Mouse (Mus musculus) neural tube, embryonic 11.5 days (tissue): ENCODE measurements around the gene Igsf6. TPM values are rescaled to one million over a fixed set of nuclear protein-coding genes. Genes with fewer than 3 reads are reported as not detected.

Source experiments
- ATAC-seq: fragments of 200-750 bp; cut with Nextera tagmentation; 2 replicates; pipeline ENCODE4 v1.8.0; 2017; ENCODE audit warnings: moderate number of reproducible peaks, mild to moderate bottlenecking, moderate TSS enrichment, moderate library complexity; ENCODE audit not compliant: insufficient read depth, low FRiP score, low TSS enrichment
- DNase-seq: peaks from one replicate; pipeline ENCODE4 v3.0.0-alpha.2; 2015; ENCODE audit warnings: low spot score
- H3K27ac ChIP-seq: fragments of 300-500 bp; sonication (generic); 2 replicates; pipeline ENCODE4 v1.5.1; 2014; ENCODE audit warnings: low read depth, mild to moderate bottlenecking, low read length
- H3K27me3 ChIP-seq: fragments of 300-500 bp; sonication (generic); 2 replicates; pipeline ENCODE4 v1.6.1; 2014; ENCODE audit warnings: mild to moderate bottlenecking, low read length, mixed read lengths; ENCODE audit not compliant: control insufficient read depth, insufficient read depth
- H3K36me3 ChIP-seq: fragments of 300-500 bp; sonication (generic); 2 replicates; pipeline ENCODE4 v1.6.1; 2014; ENCODE audit warnings: mild to moderate bottlenecking, low read length, moderate library complexity, mixed read lengths; ENCODE audit not compliant: control insufficient read depth, insufficient read depth
- H3K4me1 ChIP-seq: fragments of 300-500 bp; sonication (generic); 2 replicates; pipeline ENCODE4 v1.6.1; 2014; ENCODE audit warnings: low read length, mixed read lengths; ENCODE audit not compliant: control insufficient read depth, insufficient read depth
- H3K4me2 ChIP-seq: fragments of 300-500 bp; sonication (generic); 2 replicates; pipeline ENCODE4 v1.6.1; 2014; ENCODE audit warnings: low read depth, mild to moderate bottlenecking, moderate library complexity
- H3K4me3 ChIP-seq: fragments of 300-500 bp; sonication (generic); 2 replicates; pipeline ENCODE4 v1.5.1; 2014; ENCODE audit warnings: low read depth, low read length
- H3K9ac ChIP-seq: fragments of 300-500 bp; sonication (generic); 2 replicates; pipeline ENCODE4 v1.6.1; 2014; ENCODE audit warnings: mild to moderate bottlenecking, low read length
- H3K9me3 ChIP-seq: fragments of 300-500 bp; sonication (generic); 2 replicates; pipeline ENCODE4 v1.6.1; 2016; ENCODE audit warnings: low read length; ENCODE audit not compliant: control insufficient read depth
- WGBS: fragments of 180-500 bp; shearing (Covaris S2); extraction: QIAGEN DNeasy Blood & Tissue Kit; methylation state at CpG from one replicate; pipeline ENCODE4 v1.1.7; 2014; 5-methylcytosine and 5-hydroxymethylcytosine counted together
- polyA plus RNA-seq: library from polyadenylated mRNA; unstranded; fragments of >200 nt; fragmentation: Nextera tagmentation; extraction: Ambion mirVana; gene quantifications from 2 replicates; pipeline ENCODE4 v1.2.1, GENCODE M21; 2014

Gene Igsf6
- polyA plus RNA-seq, 1 experiment from 2014 or later: 1.2 TPM

DNA sequence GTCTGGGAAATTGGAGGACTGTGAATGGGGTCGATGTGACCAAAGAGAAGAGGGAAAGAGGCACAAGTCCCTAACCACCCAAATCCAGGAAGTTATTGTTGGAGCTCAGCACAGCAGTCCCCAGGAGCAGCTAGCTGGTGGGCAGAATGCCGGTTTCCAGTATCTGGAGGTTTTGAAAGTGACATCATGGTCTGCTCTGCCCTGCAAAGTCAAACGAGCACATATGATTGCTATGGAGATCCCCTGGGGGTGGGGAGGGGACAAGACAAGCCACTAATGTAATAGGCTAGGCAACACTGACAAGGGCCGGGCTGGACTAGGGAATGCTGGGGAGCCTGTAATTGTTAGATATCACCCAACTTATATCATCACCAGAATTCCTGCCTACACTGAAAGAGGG lies 11.1 kb upstream of the Igsf6 start:
- ATAC-seq (no peak), DNase-seq (no peak)
- Histone ChIP-seq H3K36me3 (no peaks in the 10 kb centered on the region), H3K4me3 (no peak overlapping the region), H3K27me3 (no peaks in the 10 kb centered on the region), H3K27ac (no peak overlapping the region), H3K9me3 (no peaks in the 10 kb centered on the region), H3K4me1 (no peaks in the 10 kb centered on the region), H3K9ac (no peak overlapping the region), H3K4me2 (no peak overlapping the region)
- WGBS: 27% methylated on average over 4 of the region's 4 CpGs

DNA sequence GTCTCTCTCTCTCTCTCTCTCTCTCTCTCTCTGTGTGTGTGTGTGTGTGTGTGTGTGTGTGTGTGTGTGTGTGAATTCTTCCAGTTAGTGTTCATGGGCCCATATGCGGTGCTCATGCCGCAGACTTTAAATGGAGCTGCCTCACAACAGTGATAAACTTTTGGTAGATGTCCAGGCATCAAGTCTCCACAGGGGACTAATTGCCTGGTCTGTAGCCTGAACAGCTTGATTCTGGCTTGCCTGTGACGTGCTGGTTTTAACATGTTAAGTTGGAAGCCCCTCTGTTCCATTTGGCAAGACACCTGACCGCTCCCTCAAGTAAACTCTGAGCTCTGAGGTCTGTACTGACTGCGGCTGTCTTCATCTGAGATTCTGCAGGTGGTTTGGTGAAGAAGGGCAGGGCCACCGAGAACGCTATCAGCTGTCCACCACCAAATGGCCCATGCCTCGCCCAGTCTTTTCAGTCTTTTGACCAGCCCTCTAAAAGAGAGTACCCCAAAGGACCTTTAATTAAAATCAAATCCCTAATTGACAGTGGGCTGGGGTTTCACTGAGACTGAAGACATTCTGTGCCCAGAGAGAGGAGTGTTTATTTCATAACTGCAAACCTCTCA lies 10.6 kb upstream of the Igsf6 start:
- Histone ChIP-seq H3K9ac (no peak overlapping the region), H3K36me3 (no peaks in the 10 kb centered on the region), H3K27ac (no peak overlapping the region), H3K4me3 (no peak overlapping the region), H3K4me1 (no peaks in the 10 kb centered on the region), H3K4me2 (no peak overlapping the region), H3K9me3 (no peaks in the 10 kb centered on the region), H3K27me3 (no peaks in the 10 kb centered on the region)
- WGBS: 62% methylated on average over 8 of the region's 8 CpGs
- DNase-seq (no peak), ATAC-seq (no peak)

DNA sequence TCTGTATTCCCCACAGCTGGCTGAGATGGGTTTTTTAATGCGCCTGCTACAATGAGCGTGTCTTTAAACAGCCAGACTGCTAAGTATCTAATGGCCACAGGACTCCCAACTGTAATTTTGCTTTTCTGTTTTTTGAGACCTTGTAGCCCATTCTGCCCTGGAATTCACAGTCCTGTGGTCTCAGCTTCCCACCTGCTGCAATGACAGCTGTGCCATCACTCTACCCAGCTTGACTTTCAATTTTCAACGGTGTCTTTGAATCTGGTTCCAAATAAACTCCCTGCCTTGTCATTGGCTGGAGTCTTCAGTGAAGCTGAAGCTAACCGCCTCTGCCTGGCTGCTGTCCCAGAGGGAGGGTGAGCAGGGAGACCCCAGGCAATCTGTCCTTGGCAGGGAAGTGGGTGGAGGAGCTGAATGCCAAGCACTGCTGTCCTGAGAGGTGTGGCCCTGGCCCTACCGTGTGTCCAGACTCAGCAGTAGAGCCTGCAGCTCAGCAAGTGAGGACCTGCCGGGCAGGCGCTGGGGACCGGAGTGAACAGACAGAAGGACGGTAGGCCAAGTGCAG lies 8.7 kb upstream of the Igsf6 start:
- Histone ChIP-seq H3K36me3 (peaks cover 1% of the 10 kb centered on the region; the same call in 1 of the 2 replicates), H3K27me3 (no peaks in the 10 kb centered on the region), H3K4me1 (no peaks in the 10 kb centered on the region), H3K4me3 (no peak overlapping the region), H3K9ac (no peak overlapping the region), H3K9me3 (no peaks in the 10 kb centered on the region), H3K27ac (no peak overlapping the region), H3K4me2 (no peak overlapping the region)
- ATAC-seq (no peak), DNase-seq (no peak)
- 77% methylated on average over 9 of the region's 9 CpGs for WGBS

GRCm38 (mm10) chr7:121081816-121082215 lies 7.4 kb upstream of the Igsf6 start:
- ATAC-seq (no peak), DNase-seq (no peak)
- Histone ChIP-seq H3K27ac (no peak overlapping the region), H3K4me2 (no peak overlapping the region), H3K9ac (no peak overlapping the region), H3K4me1 (no peaks in the 10 kb centered on the region), H3K9me3 (no peaks in the 10 kb centered on the region), H3K27me3 (no peaks in the 10 kb centered on the region), H3K4me3 (no peak overlapping the region), H3K36me3 (peaks cover 6% of the 10 kb centered on the region; the same call in 1 of the 2 replicates)
- 76% methylated on average over 2 of the region's 2 CpGs for WGBS

GRCm38 (mm10) chr7:121081350-121081749 lies 7.0 kb upstream of the Igsf6 start, which contains the start of gene Otoa:
TSS of gene Otoa (plus strand) at chr7:121081650.
- no peak for DNase-seq
- Histone ChIP-seq H3K27ac (no peak within 1 kb of the TSS), H3K36me3 (peaks cover 6% of the 10 kb centered on the region; the same call in 1 of the 2 replicates), H3K9ac (no peak within 1 kb of the TSS), H3K9me3 (no peaks in the 10 kb centered on the region), H3K4me3 (no peak within 1 kb of the TSS), H3K4me2 (no peak within 1 kb of the TSS), H3K27me3 (no peaks in the 10 kb centered on the region), H3K4me1 (no peaks in the 10 kb centered on the region)
- WGBS: 87% methylated on average over 4 of the region's 4 CpGs
- ATAC-seq: no peak

- peak; percentile 54 for DNase-seq
- Histone ChIP-seq H3K4me1 (no peaks in the 10 kb centered on the region), H3K9me3 (no peaks in the 10 kb centered on the region), H3K9ac (no peak overlapping the region), H3K4me3 (no peak overlapping the region), H3K4me2 (no peak overlapping the region), H3K36me3 (peaks cover 10% of the 10 kb centered on the region), H3K27ac (no peak overlapping the region), H3K27me3 (no peaks in the 10 kb centered on the region)
- peak; percentile 65; the same call in 1 of the 2 replicates for ATAC-seq
- WGBS: 26% methylated on average over 5 of the region's 5 CpGs
Measured at GRCm38 (mm10) chr7:121077829-121078228, 3.5 kb upstream of the Igsf6 start.

DNA sequence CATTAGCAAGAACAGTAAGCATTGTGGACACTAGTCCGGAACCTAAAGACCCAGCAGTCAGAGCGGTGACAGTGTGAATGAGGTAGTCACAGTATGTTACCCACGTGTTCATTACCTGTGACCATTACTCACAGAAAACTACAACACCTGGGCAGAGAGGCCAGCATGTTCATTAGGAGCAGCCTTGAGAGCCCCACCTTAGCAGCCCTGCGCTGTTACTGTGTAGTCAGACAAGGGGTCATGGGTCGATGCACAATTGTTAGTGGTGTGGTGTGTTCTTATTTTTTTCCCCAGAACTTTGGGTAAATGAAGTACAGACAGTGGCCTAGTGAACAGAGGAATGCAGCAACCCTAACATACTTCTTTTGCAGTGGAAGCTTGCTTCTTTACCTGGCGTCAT lies 2.9 kb upstream of the Igsf6 start:
- Histone ChIP-seq H3K9me3 (no peaks in the 10 kb centered on the region), H3K9ac (no peak overlapping the region), H3K27me3 (no peaks in the 10 kb centered on the region), H3K4me2 (no peak overlapping the region), H3K4me1 (no peaks in the 10 kb centered on the region), H3K36me3 (peaks cover 10% of the 10 kb centered on the region), H3K4me3 (no peak overlapping the region), H3K27ac (no peak overlapping the region)
- 91% methylated on average over 6 of the region's 6 CpGs for WGBS
- no peak for ATAC-seq
- DNase-seq: no peak

DNA sequence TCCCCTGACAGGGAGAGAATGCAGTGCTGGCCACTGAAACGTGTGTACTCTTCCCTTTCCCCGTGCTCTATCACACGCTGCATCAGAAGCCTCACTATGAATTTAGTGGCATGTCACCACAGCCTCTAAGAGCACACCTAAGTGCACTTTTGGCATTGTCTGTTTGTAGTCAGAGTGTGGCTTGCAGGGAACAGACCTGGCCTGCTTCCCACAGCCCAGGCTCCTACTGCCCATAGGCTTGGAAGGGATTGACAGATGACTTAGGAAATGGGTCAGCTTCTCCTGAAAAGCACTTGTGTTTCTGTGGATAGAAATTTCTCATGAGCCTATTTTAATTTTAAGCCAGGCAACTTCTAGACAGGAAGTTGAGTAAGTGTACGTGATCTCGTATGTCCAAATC lies 1.0 kb upstream of the Igsf6 start:
- DNase-seq (no peak), ATAC-seq (no peak)
- 97% methylated on average over 5 of the region's 5 CpGs for WGBS
- Histone ChIP-seq H3K9ac (no peak overlapping the region), H3K4me1 (no peaks in the 10 kb centered on the region), H3K36me3 (peaks cover 10% of the 10 kb centered on the region), H3K27ac (no peak overlapping the region), H3K27me3 (no peaks in the 10 kb centered on the region), H3K9me3 (no peaks in the 10 kb centered on the region), H3K4me2 (no peak overlapping the region), H3K4me3 (no peak overlapping the region)

DNA sequence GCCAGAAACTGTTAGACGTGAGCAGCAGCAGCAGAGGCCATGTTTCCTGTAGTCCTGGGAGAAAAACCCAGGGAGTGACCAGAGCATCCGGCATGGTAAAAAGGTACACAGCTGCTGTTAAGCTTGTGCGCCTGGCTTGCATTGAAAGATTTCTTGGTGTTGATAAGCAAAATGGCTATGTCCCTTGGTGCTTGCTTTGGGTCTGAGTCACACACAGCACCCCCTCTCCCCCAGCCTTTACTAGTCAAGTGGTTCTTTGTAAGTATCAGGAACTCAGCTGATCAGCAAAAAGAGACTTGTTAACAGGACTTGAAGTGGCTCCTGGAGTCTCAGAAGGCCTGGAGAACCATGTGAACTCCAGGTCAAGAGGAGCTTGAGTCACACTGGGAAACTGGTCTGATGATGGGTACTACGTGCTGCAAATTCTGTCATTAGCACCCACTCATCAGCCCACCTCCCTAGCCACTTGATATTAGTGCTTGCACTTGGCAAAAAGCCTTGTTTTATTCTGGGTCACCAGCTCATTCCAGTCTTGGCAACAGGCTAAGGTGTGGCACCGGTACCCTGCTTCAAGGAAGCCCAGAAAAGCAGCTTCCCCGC lies 529 bp upstream of the Igsf6 start:
- no peaks in the 10 kb centered on the region for H3K27me3 ChIP-seq
- H3K36me3 ChIP-seq: peaks cover 10% of the 10 kb centered on the region
- H3K27ac ChIP-seq: no peak overlapping the region
- no peaks in the 10 kb centered on the region for H3K4me1 ChIP-seq
- H3K9ac ChIP-seq: no peak overlapping the region
- H3K4me3 ChIP-seq: no peak overlapping the region
- WGBS: 90% methylated on average over 6 of the region's 6 CpGs
- no peaks in the 10 kb centered on the region for H3K9me3 ChIP-seq
- ATAC-seq (no peak), DNase-seq (no peak)
- H3K4me2 ChIP-seq: no peak overlapping the region
